Mouse (Mus musculus) G1E (cell line): ENCODE results near the gene Slc25a33.

Experiments
- CTCF ChIP-seq: IDR thresholded peaks from 2 replicates; pipeline ENCODE4 v1.5.1; 2012; ENCODE audit warnings: low read depth, low read length, inconsistent platforms, mixed read lengths
- GATA1 ChIP-seq: IDR thresholded peaks from 2 replicates; pipeline ENCODE4 v1.6.1; 2012; ENCODE audit warnings: borderline replicate concordance, low read length, inconsistent platforms, mixed read lengths
- POLR2AphosphoS5 ChIP-seq: IDR thresholded peaks from 2 replicates; pipeline ENCODE4 v1.6.1; 2012; ENCODE audit warnings: low read depth, low read length, inconsistent platforms; ENCODE audit not compliant: insufficient replicate concordance
- TAL1 ChIP-seq: conservative IDR thresholded peaks from 2 replicates; pipeline ENCODE4 v1.6.1; 2012; ENCODE audit warnings: low read depth, low read length, inconsistent platforms, mixed read lengths

DNA sequence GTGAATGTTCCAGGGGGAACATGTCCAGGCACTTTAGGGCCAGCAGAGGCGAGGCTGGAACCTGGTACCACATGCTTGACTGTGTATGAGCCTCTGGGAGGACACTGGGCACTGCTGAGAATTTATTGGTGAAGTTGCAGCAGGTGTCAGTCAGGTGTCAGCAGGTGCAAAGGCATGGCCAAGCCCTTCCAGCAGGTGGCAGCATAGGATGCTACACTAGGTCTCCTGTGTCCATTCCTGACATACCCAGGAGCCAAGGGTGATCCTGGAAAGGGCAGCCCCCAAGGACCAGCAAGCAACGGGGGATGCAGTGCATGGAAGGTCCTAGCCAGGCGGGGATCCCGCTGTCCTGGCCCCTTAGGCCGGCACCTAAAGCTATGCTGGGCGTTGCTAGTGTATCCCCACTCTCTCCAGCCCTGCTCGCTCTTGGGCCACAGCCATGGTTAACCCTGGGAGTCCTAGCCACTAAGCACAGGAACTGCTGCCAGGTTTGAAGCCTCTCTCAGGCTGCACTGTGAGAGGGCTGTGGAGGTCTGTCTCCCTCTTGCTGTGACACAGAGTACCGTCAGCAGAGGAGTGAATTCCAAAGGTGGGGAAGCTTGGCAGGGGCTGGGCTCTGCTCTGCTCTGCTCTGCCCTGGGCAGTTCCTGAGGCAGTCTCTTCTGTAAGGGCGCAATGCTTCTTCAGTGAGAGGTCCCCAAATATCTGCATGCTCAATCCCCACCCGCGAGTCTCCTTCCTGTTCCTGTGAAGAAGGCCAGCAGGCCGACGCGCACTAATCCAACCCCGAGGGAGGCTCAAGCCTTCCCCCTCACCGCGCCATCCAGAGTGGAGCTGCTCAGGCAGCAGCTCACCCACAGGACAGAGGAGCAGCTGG, 50.0 kb downstream of the Slc25a33 start:
- TF ChIP-seq CTCF = no peak
- no peak for TF ChIP-seq GATA1
- TF ChIP-seq TAL1 = no peak
- no peak for TF ChIP-seq POLR2AphosphoS5
